Mouse (Mus musculus): Measurements from ENCODE around the gene Mitf. TPM values are rescaled to one million over a fixed set of nuclear protein-coding genes. Genes with fewer than 3 reads are reported as not detected.
A peak's percentile ranks its signal among the peaks of the same experiment; 100 is the strongest.

Mitf gene
- polyA plus RNA-seq, 1 experiment from 2014 or later, result 1.6 TPM

DNA sequence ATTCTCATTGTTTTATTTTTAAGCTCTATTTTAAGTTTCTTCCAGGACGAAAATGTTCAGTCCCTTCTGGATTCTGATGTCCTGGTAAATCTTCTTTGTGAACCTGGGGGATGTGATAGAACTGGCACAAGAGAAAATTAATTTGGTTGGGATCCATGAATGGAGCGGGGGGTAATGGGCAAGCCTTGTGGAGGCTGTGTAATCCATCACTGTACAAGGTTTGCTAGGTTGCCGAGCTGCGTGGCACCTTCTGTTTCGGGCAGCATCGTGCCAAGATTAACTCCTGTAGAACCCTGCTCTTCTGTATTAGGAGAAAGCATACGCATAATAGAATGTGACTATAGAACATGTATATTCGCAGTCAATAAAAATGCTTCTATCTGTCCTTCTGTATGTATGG is 76.1 kb downstream of the Mitf start:
- H3K4me3 ChIP-seq (ENCODE audit: low read length), result no peak overlapping the region
- H3K36me3 ChIP-seq (ENCODE audit: control insufficient read depth, insufficient read depth, low read length), result no peaks in the 10 kb centered on the region
- no peak overlapping the region for H3K9ac ChIP-seq (ENCODE audit: low read depth, low read length)
- no peak overlapping the region for H3K4me2 ChIP-seq (ENCODE audit: low read length)
- H3K4me1 ChIP-seq (ENCODE audit: control insufficient read depth, insufficient read depth, low read depth, low read length), result no peaks in the 10 kb centered on the region; the same call in 1 of the 2 replicates
- no peak overlapping the region for H3K27ac ChIP-seq (ENCODE audit: low read depth, low read length)
- H3K27me3 ChIP-seq (replicated peaks; ENCODE audit: control insufficient read depth, insufficient read depth, low read length), result no peaks in the 10 kb centered on the region
- H3K9me3 ChIP-seq (ENCODE audit: control insufficient read depth, low read length), result no peaks in the 10 kb centered on the region
- peak; percentile 56 for ATAC-seq
- 64% methylated on average over 8 of the region's 8 CpGs for WGBS

DNA sequence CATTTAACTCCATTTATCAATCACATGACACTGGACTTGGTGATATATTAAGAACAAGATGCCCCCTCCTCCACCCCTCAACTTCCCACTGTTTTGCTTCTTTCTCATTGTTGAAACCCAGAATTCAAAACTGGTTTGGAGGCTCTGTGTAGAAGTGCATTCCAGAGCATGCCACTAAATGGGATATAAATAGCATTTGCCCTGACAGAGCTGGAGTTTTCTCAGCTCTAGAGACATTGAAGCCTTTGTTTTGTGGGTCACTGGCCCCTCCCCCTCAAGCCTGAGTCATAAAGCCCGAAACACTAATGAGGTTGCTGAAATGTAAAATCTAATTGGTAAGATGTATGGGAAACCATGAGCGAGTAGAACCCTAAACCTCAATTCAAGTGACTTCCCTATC is 76.6 kb downstream of the Mitf start:
- no peak overlapping the region for H3K9ac ChIP-seq (ENCODE audit: low read depth, low read length)
- H3K27me3 ChIP-seq (replicated peaks; ENCODE audit: control insufficient read depth, insufficient read depth, low read length), result no peaks in the 10 kb centered on the region
- ATAC-seq, result no peak
- H3K4me1 ChIP-seq (ENCODE audit: control insufficient read depth, insufficient read depth, low read depth, low read length), result no peaks in the 10 kb centered on the region; the same call in 1 of the 2 replicates
- H3K36me3 ChIP-seq (ENCODE audit: control insufficient read depth, insufficient read depth, low read length), result no peaks in the 10 kb centered on the region
- H3K27ac ChIP-seq (ENCODE audit: low read depth, low read length), result no peak overlapping the region
- WGBS, result 40% methylated on average over 2 of the region's 2 CpGs
- no peaks in the 10 kb centered on the region for H3K9me3 ChIP-seq (ENCODE audit: control insufficient read depth, low read length)
- no peak overlapping the region for H3K4me2 ChIP-seq (ENCODE audit: low read length)
- H3K4me3 ChIP-seq (ENCODE audit: low read length), result no peak overlapping the region

DNA sequence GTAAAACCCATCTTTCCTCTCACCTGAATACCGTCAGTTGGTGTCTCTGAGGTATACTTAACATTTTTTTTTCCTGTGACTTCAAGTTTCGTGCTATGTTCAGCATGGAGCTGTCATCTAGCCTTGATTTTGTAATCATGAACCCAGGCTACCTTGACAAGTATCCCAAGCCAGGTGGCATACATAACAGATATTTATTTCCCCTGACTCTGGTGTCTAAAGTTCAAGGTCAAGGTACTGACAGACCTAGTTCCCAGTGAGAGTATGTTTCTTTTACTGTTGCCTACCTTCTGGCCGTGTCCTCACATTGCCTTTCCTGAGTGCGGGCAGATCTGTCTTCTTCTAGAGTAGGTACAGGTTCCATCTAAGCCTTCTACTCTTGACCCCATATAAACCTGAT is 78.1 kb downstream of the Mitf start:
- H3K4me1 ChIP-seq (ENCODE audit: control insufficient read depth, insufficient read depth, low read depth, low read length), result no peaks in the 10 kb centered on the region; the same call in 1 of the 2 replicates
- 85% methylated on average over 4 of the region's 4 CpGs for WGBS

DNA sequence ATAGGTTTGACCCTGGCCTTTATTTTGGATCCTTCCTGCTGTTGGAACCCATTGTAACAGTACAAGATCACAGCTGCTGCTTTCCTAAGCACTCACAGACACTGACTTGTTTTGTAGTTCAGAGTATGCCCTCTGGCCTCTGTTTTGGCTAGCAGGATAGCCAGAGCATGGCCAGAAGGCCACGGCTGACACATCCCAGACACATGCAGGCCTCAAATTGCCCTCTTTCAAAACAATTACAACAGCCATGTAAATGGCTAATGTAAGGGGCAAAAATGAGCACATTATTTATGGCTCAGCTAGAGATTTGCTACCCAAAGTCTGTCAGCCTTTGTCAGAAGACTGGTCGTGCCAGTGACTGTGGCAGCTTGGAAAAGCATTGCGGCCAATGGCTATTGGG is 78.8 kb downstream of the Mitf start:
- no peak for ATAC-seq
- H3K9ac ChIP-seq (ENCODE audit: low read depth, low read length), result no peak overlapping the region
- H3K4me2 ChIP-seq (ENCODE audit: low read length), result no peak overlapping the region
- no peaks in the 10 kb centered on the region for H3K27me3 ChIP-seq (replicated peaks; ENCODE audit: control insufficient read depth, insufficient read depth, low read length)
- no peaks in the 10 kb centered on the region for H3K9me3 ChIP-seq (ENCODE audit: control insufficient read depth, low read length)
- H3K27ac ChIP-seq (ENCODE audit: low read depth, low read length), result no peak overlapping the region
- no peaks in the 10 kb centered on the region; the same call in 1 of the 2 replicates for H3K4me1 ChIP-seq (ENCODE audit: control insufficient read depth, insufficient read depth, low read depth, low read length)
- no peaks in the 10 kb centered on the region for H3K36me3 ChIP-seq (ENCODE audit: control insufficient read depth, insufficient read depth, low read length)
- H3K4me3 ChIP-seq (ENCODE audit: low read length), result no peak overlapping the region
- 64% methylated on average over 3 of the region's 3 CpGs for WGBS

More for the DNA sequence above, 78.1 kb downstream of the Mitf start:
- no peak overlapping the region for H3K27ac ChIP-seq (ENCODE audit: low read depth, low read length)
- H3K9me3 ChIP-seq (ENCODE audit: control insufficient read depth, low read length), result no peaks in the 10 kb centered on the region
- H3K27me3 ChIP-seq (replicated peaks; ENCODE audit: control insufficient read depth, insufficient read depth, low read length), result no peaks in the 10 kb centered on the region
- no peak overlapping the region for H3K4me2 ChIP-seq (ENCODE audit: low read length)
- H3K9ac ChIP-seq (ENCODE audit: low read depth, low read length), result no peak overlapping the region
- H3K36me3 ChIP-seq (ENCODE audit: control insufficient read depth, insufficient read depth, low read length), result no peaks in the 10 kb centered on the region
- no peak for ATAC-seq
- H3K4me3 ChIP-seq (ENCODE audit: low read length), result no peak overlapping the region

DNA sequence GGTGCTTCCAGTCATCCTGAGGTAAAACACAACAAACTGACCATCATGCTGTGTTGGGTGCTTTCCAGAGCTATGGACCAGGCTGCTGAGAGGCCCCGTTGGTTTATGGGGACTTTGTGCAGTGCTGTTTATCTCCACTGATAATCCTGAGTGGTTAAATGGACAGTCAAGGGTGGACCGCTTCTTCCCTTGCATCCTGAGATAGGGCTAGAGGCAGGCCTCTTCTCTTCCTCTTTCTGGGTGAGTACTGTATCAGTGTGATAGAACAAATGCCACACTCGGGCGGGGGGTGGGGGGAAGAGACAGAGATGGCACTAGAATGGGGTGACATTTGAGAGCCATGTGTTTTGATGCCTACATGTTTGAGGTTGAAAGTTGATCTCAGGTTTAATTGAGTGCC is 81.0 kb downstream of the Mitf start:
- Histone ChIP-seq H3K4me1 (ENCODE audit: control insufficient read depth, insufficient read depth, low read depth, low read length) (no peaks in the 10 kb centered on the region), H3K9ac (ENCODE audit: low read depth, low read length) (no peak overlapping the region), H3K9me3 (ENCODE audit: control insufficient read depth, low read length) (no peaks in the 10 kb centered on the region), H3K27me3 (replicated peaks; ENCODE audit: control insufficient read depth, insufficient read depth, low read length) (no peaks in the 10 kb centered on the region), H3K36me3 (ENCODE audit: control insufficient read depth, insufficient read depth, low read length) (no peaks in the 10 kb centered on the region), H3K4me2 (ENCODE audit: low read length) (no peak overlapping the region), H3K27ac (ENCODE audit: low read depth, low read length) (no peak overlapping the region), H3K4me3 (ENCODE audit: low read length) (no peak overlapping the region)
- WGBS, result 87% methylated on average over 4 of the region's 4 CpGs
- ATAC-seq, result no peak

DNA sequence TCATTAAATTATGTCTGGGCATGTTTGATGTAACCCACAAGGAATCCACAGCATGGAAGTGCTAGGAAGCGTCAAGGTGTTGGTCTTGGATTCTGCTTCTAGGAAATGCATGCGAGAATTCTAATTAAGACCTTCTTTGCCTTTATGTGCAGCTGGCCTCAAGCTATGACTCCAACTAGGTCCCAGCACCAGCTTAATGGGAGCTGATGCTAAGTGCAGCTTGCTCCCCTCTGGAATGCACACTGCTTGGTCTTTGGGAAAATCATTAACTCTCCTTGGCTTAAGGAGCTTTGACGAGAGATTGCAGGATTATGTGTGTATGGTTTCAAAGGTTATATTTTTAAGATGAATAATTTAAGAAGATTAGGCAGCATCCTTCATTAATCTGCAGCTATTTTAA is 81.7 kb downstream of the Mitf start:
- 67% methylated on average over 3 of the region's 3 CpGs for WGBS
- no peak overlapping the region for H3K27ac ChIP-seq (ENCODE audit: low read depth, low read length)
- no peaks in the 10 kb centered on the region for H3K9me3 ChIP-seq (ENCODE audit: control insufficient read depth, low read length)
- H3K36me3 ChIP-seq (ENCODE audit: control insufficient read depth, insufficient read depth, low read length), result no peaks in the 10 kb centered on the region
- H3K9ac ChIP-seq (ENCODE audit: low read depth, low read length), result no peak overlapping the region
- H3K4me3 ChIP-seq (ENCODE audit: low read length), result no peak overlapping the region
- H3K4me1 ChIP-seq (ENCODE audit: control insufficient read depth, insufficient read depth, low read depth, low read length), result no peaks in the 10 kb centered on the region
- no peaks in the 10 kb centered on the region for H3K27me3 ChIP-seq (replicated peaks; ENCODE audit: control insufficient read depth, insufficient read depth, low read length)
- ATAC-seq, result no peak
- no peak overlapping the region for H3K4me2 ChIP-seq (ENCODE audit: low read length)

DNA sequence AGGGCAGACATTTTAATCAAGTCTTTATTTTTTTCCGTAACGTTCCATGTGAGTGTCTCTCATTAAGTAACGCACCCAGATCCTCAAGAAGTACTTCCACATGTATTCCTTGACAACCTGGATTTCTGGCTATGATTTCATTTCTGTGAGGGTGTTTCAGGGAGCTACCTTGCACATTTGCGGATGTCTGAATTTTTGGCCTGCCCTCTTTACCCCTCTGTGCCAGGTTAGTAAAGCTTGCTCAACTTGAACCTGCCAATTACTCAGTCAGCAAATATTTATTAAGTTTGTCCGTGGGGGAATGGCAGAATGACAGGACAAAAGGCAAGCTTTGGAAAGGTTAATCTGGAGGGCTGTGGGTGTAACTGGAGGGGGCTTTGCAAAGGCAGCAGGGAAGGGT is 86.7 kb downstream of the Mitf start:
- H3K36me3 ChIP-seq (ENCODE audit: control insufficient read depth, insufficient read depth, low read length), result no peaks in the 10 kb centered on the region
- H3K4me3 ChIP-seq (ENCODE audit: low read length), result no peak overlapping the region
- H3K4me2 ChIP-seq (ENCODE audit: low read length), result no peak overlapping the region
- H3K4me1 ChIP-seq (ENCODE audit: control insufficient read depth, insufficient read depth, low read depth, low read length), result no peaks in the 10 kb centered on the region
- 76% methylated on average over 5 of the region's 5 CpGs for WGBS
- no peak overlapping the region for H3K27ac ChIP-seq (ENCODE audit: low read depth, low read length)
- no peak for ATAC-seq
- no peak overlapping the region for H3K9ac ChIP-seq (ENCODE audit: low read depth, low read length)
- H3K9me3 ChIP-seq (ENCODE audit: control insufficient read depth, low read length), result no peaks in the 10 kb centered on the region
- H3K27me3 ChIP-seq (replicated peaks; ENCODE audit: control insufficient read depth, insufficient read depth, low read length), result no peaks in the 10 kb centered on the region

DNA sequence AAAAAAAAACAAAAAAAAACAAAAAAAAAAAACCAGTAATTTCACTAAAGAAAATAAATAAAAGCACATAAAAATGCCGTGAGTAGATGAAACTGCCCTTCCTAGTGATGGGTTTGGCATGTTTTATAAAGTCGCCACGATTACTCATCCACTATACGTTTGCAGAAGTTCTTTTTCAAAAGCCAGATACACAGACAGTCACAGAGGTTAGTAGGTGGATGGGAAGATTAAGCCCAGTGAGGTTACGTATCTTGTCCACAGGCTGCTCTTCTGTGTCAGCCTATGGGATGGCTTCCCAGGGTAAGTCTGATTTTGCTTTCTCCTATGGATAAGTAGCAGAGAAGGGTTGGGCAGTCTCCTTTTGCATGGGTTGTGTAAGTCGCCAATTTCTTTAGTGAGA is 90.3 kb downstream of the Mitf start:
- H3K27me3 ChIP-seq (replicated peaks; ENCODE audit: control insufficient read depth, insufficient read depth, low read length), result no peaks in the 10 kb centered on the region
- no peaks in the 10 kb centered on the region for H3K36me3 ChIP-seq (ENCODE audit: control insufficient read depth, insufficient read depth, low read length)
- no peak overlapping the region for H3K9ac ChIP-seq (ENCODE audit: low read depth, low read length)
- no peak overlapping the region for H3K4me2 ChIP-seq (ENCODE audit: low read length)
- no peak for ATAC-seq
- WGBS, result 94% methylated on average over 6 of the region's 6 CpGs
- no peaks in the 10 kb centered on the region for H3K9me3 ChIP-seq (ENCODE audit: control insufficient read depth, low read length)
- H3K4me1 ChIP-seq (ENCODE audit: control insufficient read depth, insufficient read depth, low read depth, low read length), result no peaks in the 10 kb centered on the region
- no peak overlapping the region for H3K4me3 ChIP-seq (ENCODE audit: low read length)
- H3K27ac ChIP-seq (ENCODE audit: low read depth, low read length), result no peak overlapping the region

DNA sequence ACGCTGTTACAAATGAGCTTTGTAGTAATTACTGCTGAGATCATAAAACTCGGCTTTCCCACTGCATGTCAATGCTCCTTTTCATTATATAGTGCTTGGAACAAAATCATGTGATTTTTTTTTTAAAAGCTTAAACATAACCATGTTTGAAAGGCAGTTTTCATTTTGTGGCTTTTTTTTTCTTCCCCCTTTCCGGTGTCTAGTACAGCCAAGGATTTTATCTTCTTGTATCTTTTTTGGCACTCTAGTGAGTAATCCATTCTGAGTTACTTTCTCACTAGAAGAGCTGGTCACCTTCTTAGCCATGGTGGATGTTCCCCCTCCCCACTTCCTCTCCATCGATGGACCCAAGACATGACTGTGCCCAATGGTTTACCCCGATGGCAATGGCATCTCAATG is 91.2 kb downstream of the Mitf start:
- ATAC-seq, result no peak
- H3K4me3 ChIP-seq (ENCODE audit: low read length), result no peak overlapping the region

DNA sequence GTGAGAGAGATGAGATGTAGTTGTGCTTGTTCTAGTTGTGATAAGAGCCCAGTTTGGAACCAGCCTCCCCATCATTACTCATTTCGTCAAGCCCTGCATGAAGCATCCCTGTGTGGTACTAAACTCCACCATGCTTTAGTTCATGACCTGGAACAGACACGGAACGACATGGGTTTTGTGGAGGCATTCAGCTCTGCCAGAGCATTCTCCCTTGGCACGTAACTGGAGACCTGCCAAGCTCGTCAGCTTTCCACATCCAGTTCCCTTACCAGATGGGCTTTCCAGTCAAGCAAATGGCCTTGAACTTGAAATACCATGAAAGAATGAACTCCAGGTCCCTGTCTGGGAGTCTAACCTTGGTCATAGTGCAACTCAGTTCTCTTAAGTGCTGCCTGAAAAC is 94.7 kb downstream of the Mitf start:
- H3K4me1 ChIP-seq (ENCODE audit: control insufficient read depth, insufficient read depth, low read depth, low read length), result no peaks in the 10 kb centered on the region
- H3K4me2 ChIP-seq (ENCODE audit: low read length), result no peak overlapping the region

More for the DNA sequence above, 91.2 kb downstream of the Mitf start:
- Histone ChIP-seq H3K27ac (ENCODE audit: low read depth, low read length) (no peak overlapping the region), H3K9me3 (ENCODE audit: control insufficient read depth, low read length) (no peaks in the 10 kb centered on the region), H3K27me3 (replicated peaks; ENCODE audit: control insufficient read depth, insufficient read depth, low read length) (no peaks in the 10 kb centered on the region), H3K36me3 (ENCODE audit: control insufficient read depth, insufficient read depth, low read length) (no peaks in the 10 kb centered on the region), H3K4me1 (ENCODE audit: control insufficient read depth, insufficient read depth, low read depth, low read length) (no peaks in the 10 kb centered on the region), H3K9ac (ENCODE audit: low read depth, low read length) (no peak overlapping the region), H3K4me2 (ENCODE audit: low read length) (no peak overlapping the region)
- WGBS, result 87% methylated on average over 5 of the region's 5 CpGs

More for the DNA sequence above, 94.7 kb downstream of the Mitf start:
- no peaks in the 10 kb centered on the region for H3K27me3 ChIP-seq (replicated peaks; ENCODE audit: control insufficient read depth, insufficient read depth, low read length)
- no peak overlapping the region for H3K9ac ChIP-seq (ENCODE audit: low read depth, low read length)
- no peaks in the 10 kb centered on the region for H3K36me3 ChIP-seq (ENCODE audit: control insufficient read depth, insufficient read depth, low read length)
- no peak for ATAC-seq
- H3K9me3 ChIP-seq (ENCODE audit: control insufficient read depth, low read length), result no peaks in the 10 kb centered on the region
- no peak overlapping the region for H3K4me3 ChIP-seq (ENCODE audit: low read length)
- no peak overlapping the region for H3K27ac ChIP-seq (ENCODE audit: low read depth, low read length)
- WGBS, result 72% methylated on average over 5 of the region's 5 CpGs

All from hindbrain, embryonic 16.5 days (tissue).